Mouse (Mus musculus) forebrain, embryonic 10.5 days (tissue): Measurements from ENCODE around the gene Sptbn2. TPM values are rescaled to one million over a fixed set of nuclear protein-coding genes. Genes with fewer than 3 reads are reported as not detected.

Experiments used
- DNase-seq: peaks from one replicate; pipeline ENCODE4 v3.0.0-alpha.2; 2017; ENCODE audit warnings: low spot score; ENCODE audit errors: extremely low spot score
- H3K27ac ChIP-seq: fragments of 300-500 bp; sonication (generic); 2 replicates; pipeline ENCODE4 v1.5.1; 2016; ENCODE audit warnings: mild to moderate bottlenecking
- H3K27me3 ChIP-seq: fragments of 300-500 bp; sonication (generic); 2 replicates; pipeline ENCODE4 v1.6.1; 2016; ENCODE audit warnings: mild to moderate bottlenecking; ENCODE audit not compliant: poor library complexity, severe bottlenecking
- H3K36me3 ChIP-seq: fragments of 300-500 bp; sonication (generic); replicated peaks from 2 replicates; pipeline ENCODE4 v1.6.1; 2016; ENCODE audit warnings: mild to moderate bottlenecking, moderate library complexity
- H3K4me1 ChIP-seq: fragments of 300-500 bp; sonication (generic); 2 replicates; pipeline ENCODE4 v1.6.1; 2016
- H3K4me3 ChIP-seq: fragments of 300-500 bp; sonication (generic); 2 replicates; pipeline ENCODE4 v1.5.1; 2016; ENCODE audit warnings: mild to moderate bottlenecking, moderate library complexity
- H3K9me3 ChIP-seq: fragments of 300-500 bp; sonication (generic); 2 replicates; pipeline ENCODE4 v1.6.1; 2016; ENCODE audit warnings: mild to moderate bottlenecking, moderate library complexity
- WGBS: fragments of 180-500 bp; shearing (Covaris S2); methylation state at CpG from one replicate; pipeline ENCODE4 v1.1.7; 2016; 5-methylcytosine and 5-hydroxymethylcytosine counted together
- polyA plus RNA-seq: library from polyadenylated mRNA; unstranded; fragments of >200 nt; fragmentation: Nextera tagmentation; extraction: Ambion mirVana; gene quantifications from 2 replicates; pipeline ENCODE4 v1.2.1, GENCODE M21; 2016

The Sptbn2 gene
- polyA plus RNA-seq, 1 experiment from 2014 or later = 8.3 TPM

GRCm38 (mm10) chr19:4797846-4798245, 86.9 kb downstream of the Sptbn2 start:
- Histone ChIP-seq H3K4me1 (peaks cover 14% of the 10 kb centered on the region), H3K36me3 (peaks cover 67% of the 10 kb centered on the region), H3K4me3 (no peak overlapping the region), H3K27ac (no peak overlapping the region), H3K27me3 (no peaks in the 10 kb centered on the region), H3K9me3 (no peaks in the 10 kb centered on the region)
- no peak for DNase-seq
- WGBS = 97% methylated on average over 2 of the region's 2 CpGs

DNA sequence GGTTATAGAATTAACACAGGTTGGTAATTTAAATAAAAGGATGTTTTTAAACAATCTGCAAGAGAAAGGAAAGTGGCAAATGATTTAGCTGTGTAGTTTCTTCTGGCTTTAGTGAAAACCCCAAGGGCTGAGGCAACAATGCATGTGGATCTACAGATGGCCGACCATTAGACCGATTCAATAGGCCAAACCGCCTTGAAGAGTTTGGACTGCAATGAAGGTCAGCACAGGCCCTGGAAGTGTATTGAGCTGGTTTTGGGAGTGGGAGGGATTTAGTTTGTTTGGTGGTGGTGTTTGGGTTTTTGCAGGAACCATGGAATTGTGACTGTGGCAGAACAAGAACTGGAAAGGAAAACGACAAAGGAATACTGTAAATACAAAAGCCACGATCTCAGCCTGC, 88.1 kb downstream of the Sptbn2 start:
- peaks cover 80% of the 10 kb centered on the region for H3K36me3 ChIP-seq
- no peaks in the 10 kb centered on the region for H3K27me3 ChIP-seq
- peaks cover 12% of the 10 kb centered on the region for H3K4me1 ChIP-seq
- H3K27ac ChIP-seq = no peak overlapping the region
- H3K9me3 ChIP-seq = no peaks in the 10 kb centered on the region
- H3K4me3 ChIP-seq = no peak overlapping the region
- no peak for DNase-seq
- 92% methylated on average over 5 of the region's 5 CpGs for WGBS

Other genes starting within 250 kb of the Sptbn2 start
- gene Syt12, start 233.7 kb upstream of the Sptbn2 start, polyA plus RNA-seq = 2.5 and 3.0 TPM in 2 replicates
- not detected in 2 replicates for gene 2010003K11Rik, start 212.6 kb upstream of the Sptbn2 start, polyA plus RNA-seq
- gene Pcx, start 200.7 kb upstream of the Sptbn2 start, polyA plus RNA-seq = 17.0 and 18.5 TPM in 2 replicates
- gene Lrfn4, start 95.5 kb upstream of the Sptbn2 start, polyA plus RNA-seq = 5.0 and 5.7 TPM in 2 replicates
- gene Rce1, start 85.5 kb upstream of the Sptbn2 start, polyA plus RNA-seq = 84.3 and 84.9 TPM in 2 replicates
- 2.2 and 3.0 TPM in 2 replicates for gene Gm960, start 12.5 kb upstream of the Sptbn2 start, polyA plus RNA-seq
- gene Rbm4b, start 45.3 kb downstream of the Sptbn2 start, polyA plus RNA-seq = 104 and 106 TPM in 2 replicates
- gene Rbm4, start 82.7 kb downstream of the Sptbn2 start, polyA plus RNA-seq = 94.2 and 96.7 TPM in 2 replicates
- 34.4 and 35.7 TPM in 2 replicates for gene Gm21992, start 100.4 kb downstream of the Sptbn2 start, polyA plus RNA-seq
- gene Rbm14, start 100.5 kb downstream of the Sptbn2 start, polyA plus RNA-seq = 137 and 140 TPM in 2 replicates
- gene Ccs, start 128.2 kb downstream of the Sptbn2 start, polyA plus RNA-seq = 40.5 and 47.2 TPM in 2 replicates
- gene Ccdc87, start 128.2 kb downstream of the Sptbn2 start, polyA plus RNA-seq = 0.18 TPM in 1 of 2 replicates, not detected in the other
- gene Ctsf, start 144.0 kb downstream of the Sptbn2 start, polyA plus RNA-seq = 21.4 and 25.5 TPM in 2 replicates
- gene Actn3, start 166.7 kb downstream of the Sptbn2 start, polyA plus RNA-seq = 2.0 and 2.2 TPM in 2 replicates
- gene Zdhhc24, start 167.5 kb downstream of the Sptbn2 start, polyA plus RNA-seq = 11.5 and 13.2 TPM in 2 replicates
- 8.7 and 9.8 TPM in 2 replicates for gene Bbs1, start 195.5 kb downstream of the Sptbn2 start, polyA plus RNA-seq
- 193 and 199 TPM in 2 replicates for gene Dpp3, start 217.1 kb downstream of the Sptbn2 start, polyA plus RNA-seq
- gene Peli3, start 232.0 kb downstream of the Sptbn2 start, polyA plus RNA-seq = 1.4 and 1.7 TPM in 2 replicates